Mouse (Mus musculus) urinary bladder, adult 18-20 months (tissue): ENCODE data around the gene Gtf2ird1.

ENCODE experiments used
- DNase-seq, 2 experiments: peaks; one replicate each; pipeline ENCODE4 v3.0.0; 2022; ENCODE audit warnings: low spot score in 2 of 2, mixed read lengths in 2 of 2

Gene Gtf2ird1

DNA sequence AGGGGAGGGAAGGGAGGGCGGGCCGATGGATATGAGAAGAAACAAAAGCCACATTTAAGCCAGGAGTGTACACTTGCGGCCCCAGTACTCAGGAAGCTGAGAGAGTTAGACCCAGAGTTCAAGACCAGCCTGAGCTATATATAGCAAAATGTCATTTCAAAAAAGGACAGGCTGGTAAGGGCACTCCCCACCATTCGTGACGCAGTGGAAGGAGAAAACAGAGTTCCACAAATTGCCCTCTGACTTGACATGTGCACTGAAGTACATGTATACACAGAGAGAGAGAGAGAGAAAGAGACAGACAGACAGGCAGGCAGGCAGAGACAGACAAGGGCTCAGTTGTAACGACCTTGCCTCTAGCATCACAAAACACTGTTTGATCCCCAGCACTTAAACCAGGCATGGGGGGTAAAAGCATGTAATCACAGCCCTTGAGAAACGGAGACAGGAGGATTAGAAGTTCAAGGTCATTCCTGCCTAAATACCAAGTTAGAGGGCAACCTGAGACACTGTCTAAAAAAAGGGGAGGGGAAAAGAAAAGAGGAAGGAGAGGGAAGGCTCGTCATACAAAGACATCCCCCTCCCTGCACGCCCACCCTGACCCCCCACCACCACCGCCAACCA lies 11.2 kb downstream of the Gtf2ird1 start:
- no peak for DNase-seq

DNA sequence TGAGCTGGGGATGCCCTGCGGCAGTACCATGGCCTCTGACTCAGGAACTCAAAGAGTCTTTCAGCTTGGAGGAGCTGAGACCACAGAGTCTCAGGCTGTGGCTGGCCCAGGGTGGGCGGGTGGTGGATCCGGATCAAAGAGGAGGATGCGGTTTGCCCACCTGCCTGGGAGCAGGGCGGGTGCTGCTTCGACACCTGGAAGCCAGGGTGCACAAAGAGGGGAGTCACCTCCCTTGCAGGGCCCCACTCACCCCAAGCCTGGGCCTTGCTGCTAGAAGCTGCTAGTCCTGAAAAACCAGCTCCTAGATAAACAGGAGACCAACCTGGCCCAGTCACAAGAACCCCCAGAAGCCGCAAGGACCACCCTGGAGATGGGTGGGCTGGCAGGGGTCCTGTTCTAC lies 12.0 kb downstream of the Gtf2ird1 start:
- DNase-seq = no peak

DNA sequence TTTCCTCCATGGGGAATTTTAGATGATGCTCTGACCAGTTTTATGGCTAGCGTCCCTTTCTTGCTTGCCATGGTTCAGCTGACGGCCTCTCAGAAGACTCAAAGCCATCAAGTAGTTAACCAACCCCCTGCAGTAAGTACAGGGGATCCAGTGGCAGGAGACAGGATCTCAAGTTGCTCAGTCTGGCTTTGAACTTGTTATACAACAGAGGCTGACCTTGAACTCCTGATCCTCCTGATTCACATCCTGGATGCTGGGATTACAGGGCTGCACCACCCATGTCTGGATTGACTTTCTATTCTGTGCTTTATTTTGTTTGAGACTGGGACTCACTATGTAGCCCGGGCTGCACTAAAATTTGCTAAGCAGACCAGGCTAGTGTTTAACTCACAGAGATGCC lies 14.4 kb downstream of the Gtf2ird1 start:
- DNase-seq = no peak

GRCm38 (mm10) chr5:134441105-134441504 lies 15.4 kb downstream of the Gtf2ird1 start:
- DNase-seq = no peak

GRCm38 (mm10) chr5:134440098-134440497 lies 16.4 kb downstream of the Gtf2ird1 start:
- no peak for DNase-seq

GRCm38 (mm10) chr5:134439481-134439880 lies 17.0 kb downstream of the Gtf2ird1 start:
- no peak for DNase-seq

- DNase-seq = no peak
Observed at GRCm38 (mm10) chr5:134438676-134439425, 17.7 kb downstream of the Gtf2ird1 start.

DNA sequence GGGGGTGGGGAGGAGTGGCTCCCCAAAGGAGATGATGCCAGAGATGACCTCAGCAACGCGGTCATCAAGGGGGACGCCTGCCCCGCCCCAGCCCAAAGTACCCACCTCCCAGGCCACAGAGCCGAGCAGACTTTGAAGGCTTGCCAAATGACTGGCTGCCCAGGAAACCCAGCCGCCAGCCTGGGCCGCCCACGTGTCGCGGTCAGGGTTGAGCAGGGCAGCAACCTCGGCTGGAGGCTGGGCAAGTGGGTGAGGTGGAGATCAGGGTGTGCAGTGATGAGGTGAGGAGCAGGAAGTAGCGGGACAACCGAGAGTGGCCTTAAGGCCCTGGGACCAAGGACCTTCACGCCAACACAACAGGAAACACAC lies 19.1 kb downstream of the Gtf2ird1 start:
- DNase-seq = no peak

DNA sequence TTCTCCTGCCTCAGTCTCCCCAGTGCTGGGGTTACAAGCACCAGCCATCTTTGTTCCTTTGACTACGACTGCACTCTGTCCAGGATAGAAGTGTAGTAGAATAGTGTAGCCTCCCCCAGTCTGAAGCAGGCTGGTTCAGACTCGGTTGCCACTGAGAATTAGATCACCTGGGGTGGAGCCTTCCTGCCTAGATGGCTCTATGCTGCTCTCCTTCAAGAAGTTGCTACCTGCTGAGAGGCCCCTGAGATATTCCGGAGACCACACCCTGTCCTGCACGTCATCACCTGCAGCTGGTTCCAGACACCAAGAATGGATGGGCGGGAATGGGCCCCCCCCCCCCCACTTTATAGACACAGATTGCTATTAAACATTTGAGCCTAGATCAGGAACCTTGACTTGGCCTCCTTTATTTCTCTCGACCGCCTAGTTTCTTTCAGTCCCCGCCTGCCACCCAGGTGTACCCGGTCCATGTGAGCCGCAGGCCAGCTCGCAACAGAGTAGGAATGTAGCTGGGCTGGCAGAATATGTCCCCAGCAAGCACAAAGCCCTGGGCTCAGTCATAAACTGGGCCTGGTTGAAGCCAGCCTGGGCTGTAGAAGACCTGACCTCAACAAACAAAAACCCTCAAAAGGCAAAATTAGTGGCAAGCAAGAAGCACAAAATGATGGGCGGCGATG lies 19.6 kb downstream of the Gtf2ird1 start:
- DNase-seq = no peak

DNA sequence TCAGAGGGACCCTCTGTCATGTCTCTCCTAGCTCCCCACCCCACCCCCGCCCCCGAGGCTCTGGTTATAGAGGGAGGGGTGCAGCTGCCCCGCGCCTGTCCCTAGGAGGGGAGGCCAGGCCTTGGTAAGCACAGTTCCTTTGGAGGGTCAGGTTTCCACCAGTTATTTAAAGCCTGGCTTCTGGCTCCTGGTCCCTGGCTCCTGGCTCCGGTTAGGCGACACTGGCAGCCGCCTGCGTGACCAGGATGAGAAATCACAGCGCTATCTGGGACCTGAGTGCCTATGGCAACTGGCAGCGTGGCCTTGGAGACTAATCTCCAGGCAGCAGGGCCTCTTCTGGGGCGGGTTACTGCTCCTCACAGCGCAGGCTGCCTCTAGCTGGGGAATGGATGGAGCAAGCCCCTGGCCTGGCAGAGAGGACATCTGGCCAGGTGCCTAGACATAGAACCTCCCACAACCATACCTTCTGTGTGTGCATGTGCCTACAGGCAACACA lies 20.6 kb downstream of the Gtf2ird1 start:
- DNase-seq = no peak

DNA sequence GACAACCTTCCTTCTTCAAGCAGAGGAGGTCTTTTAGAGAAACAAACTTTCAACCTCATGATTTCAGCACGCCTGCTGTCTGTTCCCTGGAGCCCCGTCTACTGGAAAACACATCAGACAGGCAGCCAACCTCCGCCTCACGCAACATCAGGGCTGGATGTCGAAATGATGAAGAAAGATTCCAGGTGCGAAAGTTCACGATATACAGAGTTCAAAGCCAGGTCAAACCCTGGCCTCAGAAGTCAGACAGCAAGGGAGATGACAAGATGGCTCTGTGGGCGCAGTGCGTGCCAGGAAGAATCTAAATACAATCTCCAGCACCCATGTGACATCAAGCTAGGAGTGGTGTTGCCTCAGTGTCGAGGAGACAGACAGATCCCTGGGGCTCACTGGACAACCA lies 23.4 kb downstream of the Gtf2ird1 start:
- no peak for DNase-seq

DNA sequence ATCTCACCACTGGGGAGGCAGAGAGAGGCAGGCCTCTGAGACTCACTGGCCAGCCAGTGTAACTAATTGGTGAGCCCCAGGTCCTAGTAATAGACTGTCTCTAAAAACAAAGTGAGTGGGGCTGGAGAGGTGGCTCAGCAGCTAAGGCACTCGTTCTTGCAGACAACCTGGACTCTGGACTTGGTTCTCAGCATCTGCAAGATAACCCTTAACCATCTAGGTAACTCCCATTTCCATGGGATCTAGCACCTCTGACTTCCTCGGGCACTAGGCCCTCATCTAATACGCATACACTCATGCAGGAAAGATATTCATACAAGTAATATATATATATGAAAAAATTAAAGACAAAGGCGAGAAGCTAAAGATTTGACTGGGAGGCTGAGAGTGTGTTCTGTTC lies 26.4 kb downstream of the Gtf2ird1 start:
- DNase-seq = no peak

DNA sequence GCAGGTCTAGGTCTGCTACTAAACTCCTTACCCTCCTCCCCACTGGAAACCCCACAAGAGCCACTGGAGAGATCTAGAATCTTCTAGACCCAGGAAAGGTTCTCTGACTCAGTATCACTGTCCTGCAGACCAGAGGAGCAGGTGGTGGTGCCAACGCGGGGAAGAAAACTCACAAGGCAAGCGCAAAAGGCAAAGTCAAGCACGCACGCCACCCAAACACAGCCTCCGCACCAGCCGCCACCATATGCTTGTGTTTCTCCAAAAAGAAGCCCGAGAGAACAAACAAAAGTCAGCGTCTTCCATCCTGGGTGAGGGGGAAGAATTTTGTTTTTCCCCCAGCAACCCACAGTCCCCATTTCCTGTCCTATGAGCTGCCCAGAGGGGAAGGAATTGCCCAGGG lies 28.9 kb downstream of the Gtf2ird1 start:
- DNase-seq = no peak

DNA sequence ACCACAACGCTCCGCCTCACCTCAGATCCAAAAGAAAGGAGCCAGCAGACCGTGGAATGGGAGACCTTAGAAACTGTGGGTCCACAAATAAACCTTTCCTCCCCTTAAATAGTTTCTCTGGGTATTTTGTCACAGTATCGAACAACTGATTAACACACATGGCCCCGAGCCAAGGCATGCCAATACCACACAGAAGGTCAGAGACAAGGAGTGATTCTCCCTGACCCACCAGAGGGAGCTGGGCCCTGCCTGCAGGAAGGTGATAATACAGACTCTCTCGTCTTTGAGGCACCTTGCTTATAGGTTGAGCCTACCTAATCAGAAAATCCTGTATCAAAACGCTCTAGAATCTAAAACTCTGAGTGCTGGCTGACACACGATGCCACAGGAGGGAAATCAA lies 30.9 kb downstream of the Gtf2ird1 start:
- DNase-seq = no peak

DNA sequence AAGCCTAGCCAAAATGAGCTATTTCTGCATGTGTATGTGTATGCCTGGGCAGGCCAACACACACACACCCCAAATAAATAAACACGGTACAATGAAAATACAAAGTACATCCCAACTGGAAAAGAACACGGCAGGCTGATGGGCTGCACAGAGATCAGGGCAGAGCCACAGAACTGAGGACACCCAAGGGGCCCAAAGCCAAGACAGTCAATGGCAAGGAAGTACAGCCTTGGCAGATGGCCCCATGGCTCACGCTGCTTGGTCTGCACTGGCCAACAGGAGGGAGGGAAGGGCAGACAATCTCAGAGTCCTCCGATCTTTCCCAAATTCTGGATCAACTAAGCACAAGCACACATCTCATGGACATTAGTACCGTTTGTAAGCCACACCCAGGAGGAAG lies 32.6 kb downstream of the Gtf2ird1 start:
- DNase-seq = peak in 1 of 2 experiments; percentile 58

DNA sequence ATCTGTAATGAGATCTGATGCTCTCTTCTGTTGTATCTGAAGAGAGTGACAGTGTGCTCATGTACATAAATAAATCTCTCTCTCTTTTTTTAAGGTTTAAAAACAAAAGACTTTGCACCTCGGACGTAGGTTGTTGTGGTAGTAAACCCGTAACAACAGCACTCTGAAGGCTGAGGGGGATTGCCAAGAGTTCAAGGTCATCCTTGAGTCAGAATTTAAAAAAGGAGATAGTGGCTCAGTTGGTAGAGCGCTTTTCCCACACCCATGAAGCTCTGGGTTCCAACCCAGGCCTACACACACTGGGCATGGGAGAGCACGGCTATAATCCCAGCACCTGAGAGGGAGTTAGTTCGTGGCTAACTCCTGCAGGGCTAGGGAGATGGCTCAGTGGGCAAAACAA lies 33.1 kb downstream of the Gtf2ird1 start:
- DNase-seq = no peak

- no peak for DNase-seq
Observed at GRCm38 (mm10) chr5:134422265-134422925, 34.1 kb downstream of the Gtf2ird1 start.

GRCm38 (mm10) chr5:134421061-134421460 lies 35.5 kb downstream of the Gtf2ird1 start:
- DNase-seq = no peak

DNA sequence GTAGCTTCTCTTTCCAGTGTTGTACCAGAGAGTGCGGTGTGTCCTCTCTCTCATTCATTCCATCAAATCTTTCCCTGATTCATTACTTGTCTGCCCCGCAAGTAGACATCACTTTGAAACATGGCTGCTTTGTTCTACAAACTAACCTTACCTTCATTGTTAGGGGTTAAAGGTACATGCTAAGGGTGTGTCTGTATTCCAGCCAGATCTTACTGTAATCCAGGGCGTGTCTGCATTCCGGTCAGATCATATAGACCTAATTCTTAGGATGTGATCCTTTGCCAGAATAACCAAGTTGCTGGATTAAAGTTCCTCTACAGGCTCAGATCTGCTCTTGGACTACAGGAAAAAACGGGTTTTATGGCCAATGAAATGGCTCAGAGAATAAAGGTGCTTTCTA lies 36.8 kb downstream of the Gtf2ird1 start:
- no peak for DNase-seq

GRCm38 (mm10) chr5:134418315-134419074 lies 38.0 kb downstream of the Gtf2ird1 start:
- DNase-seq = no peak

DNA sequence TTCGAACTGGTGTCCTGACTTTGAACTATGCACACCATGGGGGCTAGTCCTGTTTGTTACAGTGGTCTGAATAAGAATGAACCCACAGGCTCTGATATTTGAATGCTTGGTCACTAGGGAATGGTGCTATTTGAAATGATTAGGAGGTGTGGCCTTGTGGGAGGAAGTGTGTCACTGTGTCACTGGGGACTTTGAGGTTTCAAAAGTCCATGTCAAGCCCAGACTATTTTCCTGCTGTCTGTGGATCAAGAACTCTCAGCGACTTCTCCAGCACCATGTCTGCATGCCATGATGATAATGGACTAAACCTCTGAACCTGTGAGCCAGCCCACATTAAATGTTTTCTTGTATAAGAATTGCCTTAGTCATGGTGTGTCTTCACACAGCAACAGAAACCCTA lies 44.2 kb downstream of the Gtf2ird1 start:
- DNase-seq = no peak
